Comparison of ENCODE assay signal across 9 mouse cellular contexts in genomic region chr14:33096462-33096861, GRCm38 (mm10).
"Had no signal": no experiment of that assay in that cellular context is flagged by ENCODE, and none has a peak within 500 bp of the region (broad histone marks: within the 10 kb centered on the region; RNA-seq: fewer than 3 reads in every experiment).

No protein-coding gene starts in this region.

- DNase-seq: kidney, adult 11 months; kidney, adult 8-10 months; kidney, postnatal 10 days; kidney, postnatal 36 days; liver, postnatal 0 days; retina, postnatal 1 day; spleen, adult 18-20 months; thymus, adult 18-20 months; thymus, postnatal 36 days had no signal
